Mouse (Mus musculus): ENCODE data around the gene Nfic. TPM values are rescaled to one million over a fixed set of nuclear protein-coding genes. Genes with fewer than 3 reads are reported as not detected.

Nfic gene
- polyA plus RNA-seq, 1 experiment from 2014 or later, result 139 TPM

DNA sequence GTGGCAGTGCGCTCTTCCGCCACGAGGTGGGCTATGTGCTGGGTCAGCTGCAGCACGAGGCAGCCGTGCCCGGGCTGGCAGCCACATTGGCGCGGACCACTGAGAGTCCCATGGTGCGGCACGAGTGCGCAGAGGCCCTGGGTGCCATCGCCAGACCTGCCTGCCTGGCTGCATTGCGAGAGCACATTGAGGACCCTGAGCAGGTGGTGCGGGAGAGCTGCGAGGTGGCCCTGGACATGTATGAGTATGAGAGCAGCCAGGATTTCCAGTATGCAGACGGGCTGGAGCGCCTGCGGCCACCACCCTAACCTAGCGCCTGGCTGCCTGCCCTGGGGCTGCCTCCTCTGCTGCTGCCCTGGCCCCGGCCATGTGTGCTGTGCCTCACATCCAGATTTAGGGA, 67.7 kb downstream of the Nfic start:
- 92% methylated on average over 20 of the region's 20 CpGs for WGBS
- H3K4me1 ChIP-seq, result peaks cover 32% of the 10 kb centered on the region
- no peak overlapping the region for H3K27ac ChIP-seq (replicated peaks)
- no peaks in the 10 kb centered on the region for H3K27me3 ChIP-seq
- H3K4me2 ChIP-seq (replicated peaks), result no peak overlapping the region
- no peak overlapping the region for H3K9ac ChIP-seq
- H3K4me3 ChIP-seq (replicated peaks), result no peak overlapping the region
- peaks cover 38% of the 10 kb centered on the region for H3K36me3 ChIP-seq
- H3K9me3 ChIP-seq (replicated peaks), result no peaks in the 10 kb centered on the region
- no peak for ATAC-seq (ENCODE audit: insufficient number of reproducible peaks, low FRiP score, low TSS enrichment, low read depth)

DNA sequence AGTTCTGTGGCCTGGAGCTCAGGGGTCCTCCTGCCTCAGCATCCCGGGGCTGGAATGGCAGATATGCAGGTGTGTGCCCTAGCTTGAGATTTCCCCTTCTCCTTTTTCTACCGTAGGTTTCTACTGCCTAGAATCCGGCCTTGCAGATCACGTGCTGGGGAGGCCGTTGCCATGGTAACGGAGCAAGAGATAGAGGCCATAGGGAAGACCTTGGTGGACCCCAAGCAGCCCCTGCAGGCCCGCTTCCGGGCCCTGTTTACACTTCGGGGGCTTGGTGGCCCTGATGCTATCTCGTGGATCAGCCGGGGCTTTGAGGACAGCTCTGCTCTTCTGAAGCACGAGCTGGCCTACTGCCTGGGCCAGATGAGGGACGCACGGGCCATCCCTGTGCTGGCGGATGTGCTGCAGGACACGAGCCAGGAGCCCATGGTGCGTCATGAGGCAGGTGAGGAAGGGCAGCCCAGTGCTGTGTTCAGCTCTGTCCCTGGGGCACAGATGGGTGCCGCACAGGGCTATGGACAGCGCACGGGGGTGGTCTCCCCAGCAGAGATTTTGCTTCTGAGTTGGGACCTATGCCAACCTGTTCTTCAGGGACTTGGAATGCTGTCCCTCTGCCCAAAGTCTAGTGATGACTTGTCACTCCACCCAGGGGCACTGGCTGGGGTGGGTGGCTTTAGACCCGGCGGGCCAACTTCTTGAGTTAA, 69.7 kb downstream of the Nfic start:
- 84% methylated on average over 22 of the region's 22 CpGs for WGBS
- peaks cover 38% of the 10 kb centered on the region for H3K36me3 ChIP-seq
- H3K4me1 ChIP-seq, result peaks cover 33% of the 10 kb centered on the region
- H3K27ac ChIP-seq (replicated peaks), result no peak overlapping the region
- no peak for ATAC-seq (ENCODE audit: insufficient number of reproducible peaks, low FRiP score, low TSS enrichment, low read depth)
- no peak overlapping the region for H3K9ac ChIP-seq
- no peaks in the 10 kb centered on the region for H3K27me3 ChIP-seq
- no peaks in the 10 kb centered on the region for H3K9me3 ChIP-seq (replicated peaks)
- peak overlapping the region; percentile 91 for H3K4me3 ChIP-seq (replicated peaks)
- H3K4me2 ChIP-seq (replicated peaks), result peak overlapping the region; percentile 95

DNA sequence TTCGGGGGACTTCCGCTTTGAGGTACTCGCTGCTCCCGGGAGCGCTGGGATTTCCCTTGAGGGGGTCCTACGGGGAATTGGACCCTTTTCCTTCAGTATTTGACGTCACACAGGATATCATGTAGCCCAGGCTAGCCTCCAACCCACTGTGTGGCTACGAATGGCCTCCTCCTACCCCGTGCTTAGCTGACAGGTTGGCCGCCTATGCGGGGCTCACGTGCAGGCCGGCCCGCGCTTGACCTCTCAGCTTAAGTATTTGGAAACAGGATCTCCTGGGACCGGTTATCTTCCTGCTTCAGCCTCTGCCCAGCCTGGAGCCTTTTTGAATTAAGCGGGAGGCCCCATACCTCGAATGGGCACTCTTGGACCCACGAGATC, 70.8 kb downstream of the Nfic start:
- peak overlapping the region; percentile 70 for H3K9ac ChIP-seq
- H3K4me1 ChIP-seq, result peaks cover 27% of the 10 kb centered on the region
- under 1% methylated on average over 19 of the region's 19 CpGs for WGBS
- no peaks in the 10 kb centered on the region for H3K9me3 ChIP-seq (replicated peaks)
- peak overlapping the region; percentile 95 for H3K4me2 ChIP-seq (replicated peaks)
- H3K27ac ChIP-seq (replicated peaks), result peak overlapping the region; percentile 89
- no peaks in the 10 kb centered on the region for H3K27me3 ChIP-seq
- ATAC-seq (ENCODE audit: insufficient number of reproducible peaks, low FRiP score, low TSS enrichment, low read depth), result no peak
- peaks cover 38% of the 10 kb centered on the region for H3K36me3 ChIP-seq
- peak overlapping the region; percentile 91 for H3K4me3 ChIP-seq (replicated peaks)

DNA sequence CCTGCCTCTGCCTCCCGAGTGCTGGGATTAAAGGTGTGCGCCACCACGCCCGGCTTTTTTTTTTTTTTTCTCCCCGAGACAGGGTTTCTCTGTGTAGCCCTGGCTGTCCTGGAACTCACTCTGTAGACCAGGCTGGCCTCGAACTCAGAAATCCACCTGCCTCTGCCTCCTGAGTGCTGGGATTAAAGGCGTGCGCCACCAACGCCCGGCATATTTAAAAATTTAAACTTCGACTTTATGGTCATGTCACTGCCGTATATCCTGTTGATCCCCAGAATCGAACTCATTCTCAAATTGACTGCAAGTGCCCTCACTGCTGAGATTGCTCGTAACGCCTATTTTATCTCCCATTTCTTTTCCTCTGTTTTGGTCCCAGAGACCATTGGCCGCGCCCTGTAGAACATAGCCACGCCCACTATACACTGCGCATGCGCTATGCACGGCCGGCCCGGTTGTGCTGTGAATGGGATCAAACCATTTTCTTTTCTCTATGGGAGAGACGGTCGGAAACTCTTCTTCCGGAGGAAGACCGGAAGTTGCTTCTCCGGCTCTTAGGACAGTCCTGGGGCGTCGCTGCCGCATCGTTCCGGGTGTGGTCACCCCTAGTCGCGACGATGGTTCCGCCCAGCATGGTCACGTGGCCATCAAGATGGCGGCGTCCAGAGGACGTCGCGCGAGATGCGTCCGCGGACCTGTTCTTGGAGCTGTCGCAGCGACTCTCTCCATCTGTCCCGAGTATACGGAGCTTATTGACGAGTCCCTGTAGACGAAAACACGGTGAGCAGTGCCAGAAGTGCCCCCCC, 71.4 kb downstream of the Nfic start, which contains the start of the genes Dohh and Gm48551:
Gene Dohh, plus strand, starts transcription at position 627 of the 803 bp plus-strand sequence.
Gene Gm48551, plus strand, starts transcription at position 665 of the 803 bp plus-strand sequence.
- Histone ChIP-seq H3K36me3 (peaks cover 32% of the 10 kb centered on the region), H3K4me3 (replicated peaks) (peak within 1 kb of the TSS; percentile 91), H3K9ac (peak within 1 kb of the TSS; percentile 70), H3K27ac (replicated peaks) (peak within 1 kb of the TSS; percentile 89), H3K9me3 (replicated peaks) (no peaks in the 10 kb centered on the region), H3K4me2 (replicated peaks) (peak within 1 kb of the TSS; percentile 95), H3K27me3 (no peaks in the 10 kb centered on the region), H3K4me1 (peaks cover 25% of the 10 kb centered on the region)
- ATAC-seq (ENCODE audit: insufficient number of reproducible peaks, low FRiP score, low TSS enrichment, low read depth), result peak; percentile 95
- 8% methylated on average over 54 of the region's 54 CpGs for WGBS

DNA sequence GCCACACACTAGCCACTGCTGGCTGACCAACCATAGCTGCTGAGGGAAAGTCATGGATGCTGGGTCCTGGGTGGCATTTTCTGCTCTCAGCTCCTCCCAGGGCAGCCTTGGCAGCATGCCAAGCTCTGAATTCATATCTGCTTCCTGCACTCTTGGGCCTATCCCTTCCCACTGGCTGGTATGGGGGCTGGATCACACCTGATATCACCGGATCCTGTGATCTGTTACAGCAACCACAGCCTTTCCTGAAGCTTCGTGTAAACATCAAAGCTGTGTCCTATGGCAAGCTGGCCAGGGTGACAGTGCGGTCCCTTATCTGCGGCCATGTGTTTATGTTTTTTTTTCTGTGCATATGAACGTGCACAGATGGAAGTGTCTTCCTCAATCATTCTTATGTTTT, 73.4 kb downstream of the Nfic start:
- no peak overlapping the region for H3K4me3 ChIP-seq (replicated peaks)
- no peaks in the 10 kb centered on the region for H3K27me3 ChIP-seq
- peaks cover 12% of the 10 kb centered on the region for H3K36me3 ChIP-seq
- 73% methylated on average over 5 of the region's 5 CpGs for WGBS
- no peak for ATAC-seq (ENCODE audit: insufficient number of reproducible peaks, low FRiP score, low TSS enrichment, low read depth)
- no peak overlapping the region for H3K27ac ChIP-seq (replicated peaks)
- H3K4me2 ChIP-seq (replicated peaks), result no peak overlapping the region
- H3K9ac ChIP-seq, result no peak overlapping the region
- peaks cover 34% of the 10 kb centered on the region for H3K4me1 ChIP-seq
- H3K9me3 ChIP-seq (replicated peaks), result no peaks in the 10 kb centered on the region

DNA sequence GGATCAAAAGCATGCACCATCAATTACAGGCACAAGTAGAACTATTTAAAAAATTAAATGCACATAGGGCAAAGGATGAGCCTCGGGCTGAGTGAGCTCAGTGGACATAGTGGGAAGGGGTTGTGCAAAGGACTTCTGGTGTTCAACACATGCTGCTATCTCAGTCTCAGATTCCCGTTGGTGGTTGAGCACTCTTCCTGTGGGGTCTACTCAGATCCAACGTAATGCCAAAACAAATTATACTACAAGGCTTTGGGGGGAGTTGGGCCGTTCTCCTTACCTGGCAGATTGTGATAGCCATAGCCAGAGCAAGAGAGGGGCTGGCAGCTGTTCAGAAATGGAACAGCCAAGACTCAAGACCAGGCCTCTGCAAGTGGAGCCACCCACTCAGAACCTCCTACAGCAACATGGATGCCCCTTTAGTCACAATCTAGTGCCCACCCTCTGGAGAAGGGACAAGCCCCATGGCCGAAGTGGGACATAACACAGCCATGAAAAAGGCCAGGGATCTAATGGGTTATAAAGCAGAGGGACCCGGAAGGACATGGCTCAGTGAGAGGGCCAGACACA, 75.5 kb downstream of the Nfic start:
- no peak for ATAC-seq (ENCODE audit: insufficient number of reproducible peaks, low FRiP score, low TSS enrichment, low read depth)
- 80% methylated on average over 6 of the region's 6 CpGs for WGBS
- H3K4me2 ChIP-seq (replicated peaks), result no peak overlapping the region

DNA sequence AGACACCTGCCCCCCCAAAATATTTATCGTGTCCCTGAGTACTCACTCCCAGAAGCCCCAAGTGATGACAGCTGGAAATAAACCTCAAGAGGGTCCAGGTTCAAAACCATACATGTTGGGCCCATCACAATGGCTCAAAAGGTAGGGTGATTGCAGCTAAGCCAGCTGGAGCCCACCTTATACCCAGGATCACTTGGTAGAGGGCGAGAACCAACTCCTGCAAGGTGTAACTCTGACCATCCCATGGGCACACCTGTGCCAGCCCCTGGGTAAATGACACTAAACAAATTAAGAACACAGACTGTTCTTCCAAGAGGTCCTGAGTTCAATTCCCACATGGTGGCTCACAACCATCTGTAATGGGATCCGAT, 76.3 kb downstream of the Nfic start:
- Histone ChIP-seq H3K4me3 (replicated peaks) (peak overlapping the region; percentile 74), H3K9ac (peak overlapping the region; percentile 39; the same call in 1 of the 2 replicates), H3K27me3 (no peaks in the 10 kb centered on the region), H3K27ac (replicated peaks) (peak overlapping the region; percentile 80), H3K36me3 (peaks cover 12% of the 10 kb centered on the region), H3K4me2 (replicated peaks) (peak overlapping the region; percentile 77), H3K9me3 (replicated peaks) (no peaks in the 10 kb centered on the region), H3K4me1 (peaks cover 34% of the 10 kb centered on the region)
- ATAC-seq (ENCODE audit: insufficient number of reproducible peaks, low FRiP score, low TSS enrichment, low read depth), result no peak
- 60% methylated on average over 3 of the region's 3 CpGs for WGBS

More for the DNA sequence above, 75.5 kb downstream of the Nfic start:
- Histone ChIP-seq H3K9ac (no peak overlapping the region), H3K27me3 (no peaks in the 10 kb centered on the region), H3K4me3 (replicated peaks) (no peak overlapping the region), H3K9me3 (replicated peaks) (no peaks in the 10 kb centered on the region), H3K27ac (replicated peaks) (no peak overlapping the region), H3K36me3 (peaks cover 10% of the 10 kb centered on the region; the same call in 1 of the 2 replicates), H3K4me1 (peaks cover 38% of the 10 kb centered on the region)

GRCm38 (mm10) chr10:81378553-81379182, 76.8 kb downstream of the Nfic start:
- peak overlapping the region; percentile 77 for H3K4me2 ChIP-seq (replicated peaks)
- H3K4me1 ChIP-seq, result peaks cover 34% of the 10 kb centered on the region
- peak overlapping the region; percentile 74 for H3K4me3 ChIP-seq (replicated peaks)
- H3K36me3 ChIP-seq, result peaks cover 17% of the 10 kb centered on the region
- ATAC-seq (ENCODE audit: insufficient number of reproducible peaks, low FRiP score, low TSS enrichment, low read depth), result peak; percentile 97
- 1% methylated on average over 46 of the region's 46 CpGs for WGBS
- H3K27ac ChIP-seq (replicated peaks), result peak overlapping the region; percentile 80
- H3K9ac ChIP-seq, result peak overlapping the region; percentile 39
- no peaks in the 10 kb centered on the region for H3K27me3 ChIP-seq
- H3K9me3 ChIP-seq (replicated peaks), result no peaks in the 10 kb centered on the region

- Histone ChIP-seq H3K4me2 (replicated peaks) (peak within 1 kb of the TSS; percentile 77), H3K9ac (peak within 1 kb of the TSS; percentile 88), H3K9me3 (replicated peaks) (no peaks in the 10 kb centered on the region), H3K27me3 (no peaks in the 10 kb centered on the region), H3K27ac (replicated peaks) (peak within 1 kb of the TSS; percentile 80), H3K4me3 (replicated peaks) (peak within 1 kb of the TSS; percentile 74), H3K4me1 (peaks cover 34% of the 10 kb centered on the region), H3K36me3 (peaks cover 24% of the 10 kb centered on the region)
- WGBS, result 0% methylated on average over 50 of the region's 59 CpGs
- no peak for ATAC-seq (ENCODE audit: insufficient number of reproducible peaks, low FRiP score, low TSS enrichment, low read depth)
Measured at GRCm38 (mm10) chr10:81377793-81378552, 77.5 kb downstream of the Nfic start, which contains the start of gene Fzr1. Gene Fzr1 (minus strand): TSS chr10:81378516.

DNA sequence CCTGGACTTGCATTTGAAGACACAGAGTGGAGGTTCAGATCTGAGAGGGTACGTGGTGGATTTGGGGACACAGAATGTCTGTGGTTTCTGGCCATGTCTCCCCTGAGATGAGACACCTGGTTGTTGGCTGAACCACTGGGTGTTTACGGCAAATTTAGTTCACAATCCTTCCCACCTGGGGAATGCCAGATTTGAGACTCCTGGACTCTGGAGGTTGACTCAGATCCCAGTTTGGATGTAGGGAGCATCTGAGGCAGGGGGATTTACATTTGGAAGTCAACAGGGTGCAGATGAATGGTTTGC, 78.1 kb downstream of the Nfic start:
- H3K4me2 ChIP-seq (replicated peaks), result peak overlapping the region; percentile 77
- H3K4me1 ChIP-seq, result peaks cover 34% of the 10 kb centered on the region
- peak overlapping the region; percentile 74 for H3K4me3 ChIP-seq (replicated peaks)
- WGBS, result 44% methylated on average over 2 of the region's 2 CpGs
- ATAC-seq (ENCODE audit: insufficient number of reproducible peaks, low FRiP score, low TSS enrichment, low read depth), result no peak
- H3K36me3 ChIP-seq, result peaks cover 31% of the 10 kb centered on the region
- H3K27ac ChIP-seq (replicated peaks), result peak overlapping the region; percentile 29
- H3K9me3 ChIP-seq (replicated peaks), result no peaks in the 10 kb centered on the region
- H3K27me3 ChIP-seq, result no peaks in the 10 kb centered on the region
- peak overlapping the region; percentile 88 for H3K9ac ChIP-seq

Measured in embryonic facial prominence, embryonic 15.5 days (tissue).